Mouse (Mus musculus): ENCODE data around the gene Smim20.

Smim20 gene

DNA sequence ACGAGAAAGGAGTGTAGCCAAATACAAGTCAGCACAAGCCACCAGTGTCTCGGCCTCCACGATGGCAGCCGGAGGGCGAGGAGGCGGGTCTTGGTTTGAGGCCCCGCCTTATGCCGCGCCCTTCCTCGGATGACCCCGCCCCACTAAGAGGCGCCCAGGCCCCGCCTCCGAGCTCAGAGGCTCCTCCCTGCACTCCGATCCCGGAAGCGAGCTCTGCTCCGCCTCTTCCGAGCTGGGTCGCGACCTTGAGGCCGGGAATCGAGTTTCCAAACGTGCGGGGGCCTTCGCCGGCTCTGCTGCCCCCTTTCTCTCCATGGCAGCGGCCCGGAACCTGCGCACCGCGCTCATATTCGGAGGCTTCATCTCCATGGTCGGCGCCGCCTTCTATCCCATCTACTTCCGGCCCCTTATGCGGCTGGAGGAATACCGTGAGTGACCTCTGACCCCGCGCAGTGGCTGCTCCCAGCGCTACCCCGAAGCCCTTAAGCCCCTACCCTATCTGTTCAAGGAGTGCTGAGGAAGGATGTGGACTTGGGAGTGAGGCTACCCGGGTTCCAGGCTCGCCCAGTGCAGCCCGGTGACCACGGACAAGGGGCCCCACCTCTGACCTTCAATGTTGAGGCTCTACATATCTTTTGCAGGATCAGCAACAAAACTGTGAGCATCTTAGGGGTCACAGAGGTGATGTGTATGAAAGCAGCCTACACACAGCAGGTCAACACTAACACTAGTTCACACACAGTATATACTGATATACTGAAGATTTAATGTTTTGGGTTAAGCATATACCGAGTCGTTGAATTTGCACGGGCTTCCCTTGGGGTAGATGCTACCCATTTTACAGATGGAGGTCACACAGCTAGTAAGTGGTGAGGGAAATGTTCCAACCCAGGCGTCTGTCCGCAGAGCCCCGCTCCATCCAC is at the start of gene Smim20:
Smim20 (plus strand) TSS at position 153 of the 923 bp plus-strand sequence.
- peak; percentile 78 to 79 for DNase-seq (ENCODE audit: low spot score in 2 of 2)

- no peak for DNase-seq (ENCODE audit: low spot score in 2 of 2)
Measured at GRCm38 (mm10) chr5:53225434-53225833, 41.4 kb upstream of the Smim20 start.

DNA sequence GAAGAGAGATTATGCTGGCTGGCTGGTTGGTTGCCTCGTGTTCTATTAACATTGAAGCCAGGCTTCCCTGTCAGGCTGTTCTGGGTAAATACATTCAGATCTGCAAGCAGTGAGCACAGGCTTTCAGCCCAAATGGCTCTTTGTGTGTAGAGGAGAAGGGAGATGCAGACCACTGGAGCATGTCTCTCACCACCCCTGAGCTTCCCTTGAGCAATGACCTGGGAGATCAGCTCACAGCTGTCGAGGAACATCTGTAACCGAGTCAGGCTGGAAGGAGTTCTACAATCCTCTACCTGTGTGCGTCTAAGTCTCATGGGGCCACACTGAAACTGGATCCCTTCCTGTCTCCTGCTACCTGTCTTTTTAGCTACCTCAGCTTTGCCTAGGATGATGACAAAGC is 36.3 kb upstream of the Smim20 start:
- DNase-seq (ENCODE audit: low spot score in 2 of 2), result no peak

DNA sequence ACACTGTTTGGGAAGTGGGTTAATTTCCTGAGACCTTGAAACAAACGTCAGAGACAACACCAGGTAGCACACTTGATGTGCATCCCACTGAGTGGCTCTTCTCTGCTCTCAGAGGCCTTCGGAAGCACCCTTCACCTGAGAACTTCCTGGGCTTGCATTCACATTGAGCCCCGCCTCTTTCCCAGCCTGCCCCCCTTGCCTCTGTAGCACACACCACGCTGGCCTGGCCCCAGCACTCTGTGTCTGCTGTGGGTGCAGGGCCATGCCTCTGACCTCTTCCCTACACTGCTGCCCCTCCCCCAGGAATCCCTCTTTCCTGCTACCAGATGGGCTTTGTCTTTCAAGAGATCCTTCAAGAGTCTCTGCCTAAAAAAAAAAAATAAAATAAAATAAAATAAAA is 31.3 kb upstream of the Smim20 start:
- no peak for DNase-seq (ENCODE audit: low spot score in 2 of 2)

- peak in 1 of 2 experiments; percentile 32 for DNase-seq (ENCODE audit: low spot score in 2 of 2)
Measured at GRCm38 (mm10) chr5:53236136-53236535, 30.7 kb upstream of the Smim20 start.

DNA sequence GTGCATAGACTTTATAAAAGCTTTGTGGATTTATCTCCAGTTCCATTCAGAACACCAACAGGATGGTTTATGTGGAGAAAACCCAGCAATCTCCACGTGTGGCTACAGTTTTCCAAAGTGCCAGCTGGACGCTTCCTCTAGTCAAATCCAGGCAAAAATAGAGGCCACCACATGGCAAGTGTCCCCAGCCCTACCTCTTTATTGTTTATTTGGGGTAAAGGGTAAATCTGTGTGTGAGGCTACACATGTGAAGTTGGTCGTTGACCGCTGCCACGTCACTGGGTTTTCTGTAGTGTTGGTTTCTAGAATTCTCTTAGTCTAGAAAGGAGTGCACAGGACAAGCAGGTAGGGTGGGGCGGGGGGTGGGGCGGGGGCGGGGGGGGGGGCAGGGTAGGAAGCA is 30.1 kb upstream of the Smim20 start:
- DNase-seq (ENCODE audit: low spot score in 2 of 2), result no peak

DNA sequence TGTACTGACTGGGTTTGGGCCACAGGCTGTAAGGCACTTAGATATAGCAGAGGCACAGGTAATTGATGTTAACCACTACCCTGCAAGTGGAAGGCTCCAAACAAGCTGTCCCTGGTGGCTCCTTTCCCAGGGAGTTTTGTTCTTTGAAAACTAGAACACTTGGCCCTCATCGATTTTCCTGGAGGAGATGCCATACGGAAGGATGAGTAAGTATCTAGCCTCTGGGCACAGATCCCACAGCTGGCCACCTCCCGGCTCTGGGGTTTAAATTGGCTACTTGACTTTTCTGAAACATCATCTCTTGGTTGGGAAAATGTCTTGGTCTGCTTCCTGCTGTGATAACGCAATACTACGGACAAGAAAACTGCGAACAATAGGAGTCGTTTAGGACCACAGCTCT is 28.1 kb upstream of the Smim20 start:
- DNase-seq (ENCODE audit: low spot score in 2 of 2), result peak in 1 of 2 experiments; percentile 12

- no peak for DNase-seq (ENCODE audit: low spot score in 2 of 2)
Measured at GRCm38 (mm10) chr5:53239189-53239588, 27.7 kb upstream of the Smim20 start.

DNA sequence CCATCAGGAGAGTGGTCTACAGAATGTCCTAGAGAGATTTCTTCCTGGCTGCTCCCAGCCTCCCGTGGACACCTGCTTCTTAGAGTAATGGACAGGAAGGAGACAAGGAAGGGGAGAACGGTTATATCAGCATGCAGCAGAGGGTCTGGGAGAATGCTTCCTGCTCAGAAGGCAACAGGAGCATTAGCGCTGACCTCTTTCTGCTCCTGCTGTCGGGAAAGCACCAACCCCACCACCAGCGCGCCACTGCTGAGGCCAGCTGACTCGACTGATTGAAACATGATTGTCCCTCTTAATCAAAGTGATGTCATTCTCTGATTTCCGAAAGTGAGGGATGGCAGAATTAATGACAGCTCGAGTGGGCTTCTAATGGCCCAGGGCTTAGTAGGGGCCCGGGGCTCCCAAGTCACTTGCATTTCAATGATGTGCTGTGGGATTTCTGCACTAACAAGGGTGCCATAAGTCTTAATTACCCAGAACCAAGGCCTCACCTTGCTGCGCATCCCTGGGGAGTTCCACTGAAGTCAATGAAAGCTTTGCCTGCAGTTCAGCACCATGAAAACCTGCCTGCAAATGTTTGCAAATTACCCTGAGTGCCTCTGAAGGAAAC is 26.9 kb upstream of the Smim20 start:
- no peak for DNase-seq (ENCODE audit: low spot score in 2 of 2)

DNA sequence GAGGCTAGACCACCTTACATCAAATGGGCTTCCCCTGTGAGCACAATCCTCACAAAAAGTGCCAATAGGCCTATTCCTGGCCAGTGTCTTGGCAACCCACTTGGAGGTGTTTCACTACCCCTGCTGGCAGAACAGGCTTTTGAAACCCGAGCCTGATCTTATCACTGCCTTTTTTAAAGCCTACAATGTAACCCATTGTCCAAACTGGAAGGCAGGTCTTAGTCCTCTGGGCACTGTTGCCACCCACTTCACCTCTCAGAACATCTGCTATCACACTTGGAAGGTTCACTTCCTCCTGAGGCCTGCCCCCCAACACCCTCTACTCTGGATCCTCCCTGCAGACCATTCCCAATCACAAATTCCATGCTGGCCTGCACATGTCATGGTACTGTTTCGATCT is 25.8 kb upstream of the Smim20 start:
- DNase-seq (ENCODE audit: low spot score in 2 of 2), result no peak

DNA sequence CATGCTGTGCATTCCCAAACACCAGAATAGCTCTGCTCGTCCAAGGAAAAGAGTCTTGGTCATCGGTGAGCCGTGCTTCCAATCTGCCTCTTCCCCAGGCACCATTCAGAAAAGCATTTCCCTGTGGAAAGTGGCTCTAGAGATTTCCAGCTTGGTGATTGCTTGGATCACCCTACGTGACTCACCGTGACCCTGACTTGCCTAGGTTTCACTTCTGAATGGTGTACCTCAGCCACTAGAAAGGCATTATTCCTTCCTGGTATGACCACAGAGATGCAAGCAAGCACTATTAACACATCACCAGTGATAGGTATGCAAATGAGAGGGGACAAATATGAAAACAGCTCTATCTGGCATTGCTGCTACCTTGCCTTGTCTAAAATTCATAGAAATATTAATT is 24.9 kb upstream of the Smim20 start:
- DNase-seq (ENCODE audit: low spot score in 2 of 2), result no peak

DNA sequence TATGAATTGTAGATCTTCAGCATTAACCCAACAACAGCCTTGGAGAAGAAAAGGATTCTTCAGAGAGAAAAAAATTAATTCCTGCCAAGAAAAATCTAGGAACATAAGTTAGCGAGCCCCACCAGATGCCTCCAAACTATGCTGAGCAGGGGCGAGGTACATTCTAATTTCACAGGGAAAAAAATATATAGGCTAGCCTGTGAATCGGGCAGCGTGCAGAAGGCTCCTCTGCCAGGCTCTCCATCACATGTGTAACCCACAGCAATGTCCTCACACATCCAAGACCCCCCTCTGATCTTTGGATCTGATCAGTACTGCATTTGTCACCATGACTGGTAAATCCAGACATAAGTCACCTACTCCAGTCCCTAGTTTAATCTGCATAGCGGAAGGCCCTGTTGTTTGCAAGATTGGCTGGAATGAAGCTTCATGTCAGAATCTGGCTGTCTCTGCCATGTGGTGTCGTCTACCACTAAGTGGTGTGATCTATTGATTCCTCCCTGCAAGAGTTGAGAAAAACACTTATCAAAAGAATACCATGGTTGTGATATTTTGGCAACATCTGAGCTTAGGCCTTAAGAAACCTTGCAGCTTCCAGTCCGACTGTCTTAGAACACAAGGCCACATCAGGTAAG is 23.9 kb upstream of the Smim20 start:
- DNase-seq (ENCODE audit: low spot score in 2 of 2), result peak; percentile 48 to 63

DNA sequence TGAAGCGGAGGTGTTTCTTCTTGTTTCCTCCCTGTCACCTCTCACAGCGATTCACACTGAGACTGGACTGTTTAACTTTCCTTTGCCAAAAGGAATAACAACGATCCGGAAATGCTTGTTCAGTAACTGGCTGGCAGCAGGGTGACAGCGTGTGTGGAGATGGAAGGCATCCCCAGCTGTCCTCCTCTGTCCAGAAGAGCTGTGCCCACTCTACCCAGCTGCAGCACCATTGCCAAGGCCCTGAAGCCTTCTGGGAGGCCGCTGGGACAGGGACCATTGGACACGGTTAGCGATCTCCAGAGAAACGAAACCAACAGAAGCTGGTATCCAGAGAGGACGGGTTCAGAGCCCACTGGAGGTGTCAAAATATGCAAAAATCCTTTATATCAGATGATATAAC is 22.9 kb upstream of the Smim20 start:
- DNase-seq (ENCODE audit: low spot score in 2 of 2), result no peak

GRCm38 (mm10) chr5:53248499-53248898 is 18.4 kb upstream of the Smim20 start:
- DNase-seq (ENCODE audit: low spot score in 2 of 2), result no peak

DNA sequence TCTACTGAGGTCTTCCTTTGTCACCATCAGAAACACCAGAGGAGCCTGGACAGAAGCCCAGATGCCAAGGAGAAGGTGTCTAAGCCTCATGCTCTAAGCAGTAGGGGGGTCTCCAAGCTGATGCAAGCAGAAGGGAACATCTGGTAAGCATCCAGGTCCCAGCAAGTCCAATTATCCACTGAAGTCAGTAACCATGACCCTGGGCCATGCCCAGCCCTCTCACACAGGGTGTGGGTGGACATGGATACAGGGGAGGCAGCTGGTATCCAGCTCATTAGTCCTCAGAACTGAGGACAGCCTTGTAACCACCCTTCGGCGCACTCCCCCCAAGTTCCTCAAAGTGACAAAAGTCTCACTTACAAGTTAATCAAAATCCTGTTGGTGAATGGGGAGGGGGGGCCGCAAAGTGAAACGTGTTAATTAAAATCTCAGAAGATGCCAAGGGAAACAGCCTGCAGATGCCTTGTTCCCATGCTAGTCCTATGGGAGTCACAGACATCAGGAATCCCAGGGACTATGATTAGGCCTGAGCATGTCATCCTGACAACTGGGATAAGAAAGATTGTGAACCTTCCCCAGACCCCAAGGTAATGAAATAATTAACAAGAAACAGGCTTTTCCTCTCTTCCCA is 17.3 kb upstream of the Smim20 start:
- DNase-seq (ENCODE audit: low spot score in 2 of 2), result no peak

GRCm38 (mm10) chr5:53254154-53254553 is 12.7 kb upstream of the Smim20 start:
- DNase-seq (ENCODE audit: low spot score in 2 of 2), result no peak

DNA sequence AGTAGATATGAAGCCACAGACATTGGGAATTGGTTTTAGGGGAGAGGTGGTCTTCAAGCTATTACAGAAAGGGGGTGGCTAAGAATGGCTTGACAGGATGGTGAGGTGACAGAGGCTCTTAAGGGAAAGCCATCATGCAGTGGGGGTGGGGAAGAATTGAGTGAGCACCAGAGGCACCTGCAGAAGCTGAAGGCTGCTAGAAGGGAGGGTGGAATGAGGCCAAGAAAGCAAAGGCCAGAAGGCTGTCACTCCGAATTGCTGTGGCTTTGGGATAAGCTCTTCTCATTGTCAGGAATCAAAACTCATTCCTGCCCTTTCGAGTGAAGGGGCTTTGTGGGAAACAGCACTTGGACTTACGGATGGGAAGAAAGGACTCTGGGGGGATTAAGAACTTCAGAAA is 12.1 kb upstream of the Smim20 start:
- no peak for DNase-seq (ENCODE audit: low spot score in 2 of 2)

DNA sequence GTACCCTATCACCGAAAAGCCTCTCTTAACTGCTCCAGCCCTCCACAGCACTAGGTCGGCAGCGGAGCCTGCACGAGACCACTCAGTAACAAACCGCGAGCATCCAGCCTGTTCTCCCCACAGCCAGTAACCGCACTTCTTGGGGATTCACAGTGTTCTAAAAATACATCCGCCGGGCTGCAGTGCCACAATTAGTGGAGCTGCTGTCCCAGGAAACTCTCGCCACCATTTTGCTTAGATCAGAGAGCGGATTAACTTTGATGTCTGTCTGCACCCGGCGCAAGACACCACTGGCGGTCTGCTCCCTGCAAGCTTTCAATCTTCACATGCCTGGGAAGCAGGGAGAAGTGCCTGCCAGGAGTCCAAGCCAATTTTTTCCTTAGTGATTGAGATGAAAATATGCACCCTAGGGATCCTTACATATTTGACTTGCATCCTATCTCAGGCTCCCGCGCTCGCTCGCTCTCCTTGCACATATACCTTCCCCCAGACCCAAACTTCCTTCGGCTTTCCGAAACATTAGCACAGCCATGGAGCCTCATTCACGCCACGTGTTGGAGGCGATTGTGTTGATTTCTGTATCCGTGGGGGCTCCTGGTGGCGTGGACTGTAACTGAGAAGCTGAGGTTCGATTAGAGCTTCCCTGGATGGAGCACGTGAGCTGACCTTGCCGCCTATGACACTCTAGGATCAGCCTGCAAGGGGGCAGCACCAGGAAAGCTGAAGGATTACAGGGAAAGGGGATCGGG is 8.7 kb upstream of the Smim20 start:
- peak; percentile 55 to 62 for DNase-seq (ENCODE audit: low spot score in 2 of 2)

DNA sequence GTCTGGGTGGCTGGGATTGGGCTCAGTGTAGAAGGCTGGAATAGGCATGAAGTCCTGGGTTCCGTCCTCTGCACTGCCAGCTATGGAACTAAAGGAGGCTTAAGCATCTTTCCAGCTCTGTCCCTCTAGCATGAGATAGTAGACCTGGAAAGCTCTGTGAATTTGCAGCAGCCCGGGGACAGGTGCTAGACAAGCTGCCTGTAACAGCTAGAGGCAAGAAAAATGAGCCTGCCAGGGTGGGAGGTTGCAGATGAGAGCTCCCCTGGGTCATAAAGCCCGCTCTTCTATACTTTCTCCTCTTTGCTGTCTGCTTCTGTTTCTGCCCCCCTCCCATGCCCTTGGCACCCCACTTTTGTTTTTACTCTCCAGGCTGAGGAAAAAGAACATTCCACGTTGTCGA is 7.0 kb upstream of the Smim20 start:
- DNase-seq (ENCODE audit: low spot score in 2 of 2), result peak in 1 of 2 experiments; percentile 58

- DNase-seq (ENCODE audit: low spot score in 2 of 2), result no peak
Measured at GRCm38 (mm10) chr5:53261999-53262398, 4.9 kb upstream of the Smim20 start.

DNA sequence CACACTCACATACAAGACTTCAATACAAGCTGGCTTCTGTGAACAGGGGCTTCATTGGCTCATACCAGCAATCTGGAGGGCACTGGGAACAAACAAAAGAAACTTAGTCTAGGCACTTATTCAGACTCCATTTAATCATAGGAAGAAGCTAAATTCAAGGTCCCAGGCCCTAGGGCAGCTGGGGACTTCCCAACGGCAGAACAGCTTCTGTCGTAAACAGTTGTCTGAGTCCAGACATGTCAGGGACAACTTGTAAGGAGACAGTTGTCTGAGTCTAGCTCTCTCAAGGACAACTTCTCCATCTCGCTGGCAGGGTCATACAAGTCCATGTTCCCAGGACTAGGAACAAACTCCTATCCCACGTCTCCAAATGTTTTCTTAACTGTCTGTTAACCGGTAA is 2.8 kb upstream of the Smim20 start:
- no peak for DNase-seq (ENCODE audit: low spot score in 2 of 2)

GRCm38 (mm10) chr5:53265740-53266139 is 1.1 kb upstream of the Smim20 start:
- DNase-seq (ENCODE audit: low spot score in 2 of 2), result no peak
